Mouse (Mus musculus) R1 (cell line): ENCODE data around the gene Rgl2.
A peak's percentile ranks its signal among the peaks of the same experiment; 100 is the strongest.
"Not testable (repeated sequence)": the region's sequence is repeated elsewhere in the genome, so short reads cannot be mapped to it uniquely, and the experiment has no call there.

ENCODE experiments used
- DNase-seq: peaks from one replicate; pipeline ENCODE4 v3.0.0-alpha.2; 2018; ENCODE audit warnings: low read depth, low spot score

Gene Rgl2

DNA sequence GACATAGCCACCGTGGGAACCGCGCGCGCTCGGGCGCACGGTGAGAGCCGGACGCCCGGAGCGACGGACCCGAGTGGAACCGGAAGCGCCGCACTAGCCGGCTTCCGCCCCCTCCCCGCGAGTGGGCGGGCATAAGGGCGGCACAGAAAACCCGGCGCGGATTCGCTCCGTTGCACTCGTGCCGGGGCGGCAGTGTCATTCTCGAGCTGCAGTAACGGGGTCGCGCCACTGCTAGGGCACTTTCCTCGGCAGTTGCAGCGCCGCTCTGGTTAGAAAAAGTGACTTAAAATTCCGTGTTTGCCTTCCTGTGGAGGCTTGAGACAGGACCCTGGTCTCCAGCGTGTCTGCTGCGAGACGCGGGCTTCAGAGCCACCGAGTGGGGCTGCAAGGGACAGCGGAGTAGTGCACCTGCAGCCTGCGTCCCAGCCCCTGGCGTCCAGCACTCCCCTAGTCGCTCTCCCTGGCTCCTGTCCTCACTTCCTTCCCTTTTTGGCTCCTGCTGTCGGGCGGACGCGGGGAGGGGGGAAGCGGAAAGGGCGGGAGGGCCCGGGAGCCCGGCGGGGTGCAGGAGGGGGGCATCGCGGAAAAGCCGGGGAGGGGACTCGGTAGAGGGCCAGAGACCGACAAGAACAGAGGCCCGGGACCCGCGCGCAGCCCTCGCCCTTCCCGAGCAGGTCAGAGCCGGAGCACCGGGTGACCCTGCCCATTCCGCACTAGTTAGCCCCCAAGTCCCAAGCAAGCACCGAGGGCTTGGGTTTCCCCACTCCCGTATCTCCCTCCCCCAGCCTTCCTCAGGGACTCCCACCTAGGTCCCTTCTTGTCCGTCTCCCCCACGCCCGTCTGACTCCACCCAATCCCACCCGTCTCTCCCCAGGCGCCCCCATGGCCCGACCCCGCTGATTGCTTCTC, at the start of gene Rgl2:
TSS of gene Rgl2 (plus strand) at position 173 of the 909 bp plus-strand sequence.
- DNase-seq: peak; percentile 94

GRCm38 (mm10) chr17:33884320-33884719, 45.0 kb upstream of the Rgl2 start:
- DNase-seq: not testable (repeated sequence)

DNA sequence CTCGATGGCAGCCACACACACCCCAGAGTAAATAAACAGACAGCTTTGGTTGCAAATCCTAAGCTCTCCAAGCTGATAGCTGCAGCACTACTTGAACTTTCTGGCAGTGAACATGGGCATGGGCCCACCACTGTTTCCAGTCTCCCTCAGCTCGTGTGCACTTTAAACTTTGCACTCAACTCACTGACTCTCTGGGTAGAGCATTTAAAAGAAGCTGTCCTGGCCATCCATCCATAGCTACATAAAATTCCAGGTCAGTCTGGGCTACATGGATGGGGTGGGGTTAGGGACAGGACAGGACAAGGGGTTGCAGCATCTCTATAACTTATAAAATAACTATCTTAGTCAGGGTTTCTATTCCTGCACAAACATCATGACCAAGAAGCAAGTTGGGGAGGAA, 41.5 kb upstream of the Rgl2 start:
- DNase-seq: not testable (repeated sequence)

GRCm38 (mm10) chr17:33888230-33888629, 41.1 kb upstream of the Rgl2 start:
- not testable (repeated sequence) for DNase-seq

DNA sequence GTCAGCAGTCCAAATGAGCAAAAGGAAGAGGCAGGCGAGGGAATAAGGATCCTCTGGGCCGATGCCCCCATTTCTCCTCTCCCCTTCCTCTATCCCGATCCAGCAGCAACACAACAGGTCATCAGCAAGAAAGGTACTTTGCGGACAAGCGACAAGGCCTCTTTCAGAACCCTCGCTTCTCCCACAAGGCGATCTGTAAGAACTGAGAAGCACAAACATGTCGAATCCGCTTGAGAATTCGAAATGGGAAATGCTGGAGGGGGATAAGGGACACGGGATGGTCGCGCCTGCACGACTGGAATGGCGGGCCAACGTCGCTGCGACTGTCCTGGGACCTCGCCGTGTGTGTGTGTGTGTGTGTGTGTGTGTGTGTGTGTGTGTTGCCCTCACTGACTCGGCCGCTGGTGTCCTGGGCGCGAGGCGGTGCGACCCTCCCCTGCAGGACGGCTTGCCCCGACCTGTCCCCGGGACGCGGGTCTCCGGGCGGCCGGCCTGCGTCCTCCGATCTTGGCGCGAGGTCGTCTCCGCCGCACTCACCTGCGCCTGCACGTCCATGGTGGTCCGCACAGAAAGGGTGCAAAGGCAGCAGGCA, 39.3 kb upstream of the Rgl2 start:
- DNase-seq: not testable (repeated sequence)

- DNase-seq: peak; percentile 100
Observed at GRCm38 (mm10) chr17:33890533-33891059, 38.7 kb upstream of the Rgl2 start, which contains the start of gene Kifc1. Kifc1 (minus strand) TSS chr17:33890661.

- no peak for DNase-seq
Observed at GRCm38 (mm10) chr17:33891357-33891756, 38.0 kb upstream of the Rgl2 start.

- DNase-seq: not testable (repeated sequence)
Observed at GRCm38 (mm10) chr17:33891892-33892291, 37.5 kb upstream of the Rgl2 start.

DNA sequence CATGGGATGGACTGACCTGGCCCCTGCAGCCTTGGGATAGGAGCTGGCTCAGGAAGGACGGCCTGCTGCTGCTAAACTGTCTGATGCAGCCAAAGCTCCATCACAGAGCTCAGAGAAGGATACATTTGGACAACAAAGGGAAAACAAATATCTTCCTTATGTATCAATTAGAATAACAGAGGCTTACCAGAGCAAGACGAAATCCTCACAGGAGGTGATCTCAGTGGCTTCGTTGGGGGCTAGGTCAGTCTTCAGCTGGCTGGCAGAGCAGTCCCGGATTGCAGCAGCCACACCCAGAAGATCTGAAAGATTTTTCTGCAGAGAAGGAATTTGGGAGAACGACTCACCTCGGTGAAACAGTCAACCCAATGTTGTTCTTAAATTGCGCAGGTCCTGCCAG, 36.9 kb upstream of the Rgl2 start:
- DNase-seq: peak; percentile 96

DNA sequence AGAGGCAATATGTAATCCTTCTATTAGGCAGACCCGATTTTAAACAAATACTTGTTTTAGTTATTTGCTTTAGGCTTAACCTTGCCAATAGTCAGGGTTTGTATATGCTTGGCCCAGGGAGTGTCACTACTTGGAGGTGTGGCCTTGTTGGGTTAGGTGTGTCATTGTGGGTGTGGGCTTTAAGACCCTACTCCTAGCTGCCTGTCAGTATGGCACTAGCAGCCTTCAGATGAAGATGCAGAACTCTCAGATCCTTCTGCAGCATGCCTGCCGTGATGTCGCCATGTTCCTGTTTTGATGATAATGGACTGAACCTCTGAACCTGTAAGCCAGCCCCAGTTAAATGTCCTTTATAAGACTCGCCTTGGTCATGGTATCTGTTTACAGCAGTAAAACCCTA, 36.3 kb upstream of the Rgl2 start:
- peak; percentile 80 for DNase-seq

DNA sequence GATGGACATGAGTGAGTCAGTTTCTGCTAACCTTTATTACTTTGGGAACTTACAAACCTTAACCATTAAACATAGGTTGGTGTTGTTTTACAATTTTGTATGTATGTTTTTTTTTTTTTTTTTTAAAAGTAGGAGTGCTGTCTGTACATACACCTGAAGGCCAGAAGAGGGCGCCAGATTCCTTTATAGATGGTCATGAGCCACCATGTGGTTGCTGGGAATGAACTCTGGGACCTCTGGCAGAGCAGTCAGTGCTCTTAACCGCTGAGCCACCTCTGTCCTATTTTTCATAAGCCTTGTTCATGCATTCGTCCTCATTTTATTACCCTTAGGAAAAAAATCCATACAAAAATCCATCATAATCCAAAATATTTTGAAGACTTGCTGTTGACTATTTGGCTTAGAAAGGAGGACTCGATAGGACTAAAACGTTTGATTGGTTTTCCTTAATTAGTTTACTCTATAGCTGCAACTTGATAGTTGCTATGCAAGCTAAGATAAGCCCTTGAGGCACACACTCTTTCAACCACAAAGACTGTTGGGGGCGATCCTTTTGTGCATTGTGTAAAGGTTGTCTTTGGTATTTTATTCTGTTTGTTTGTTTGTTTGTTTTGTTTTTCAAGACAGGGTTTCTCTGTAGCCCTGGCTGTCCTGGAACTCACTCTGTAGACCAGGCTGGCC, 32.1 kb upstream of the Rgl2 start:
- peak; percentile 92 for DNase-seq

- DNase-seq: not testable (repeated sequence)
Observed at GRCm38 (mm10) chr17:33898193-33898592, 31.1 kb upstream of the Rgl2 start.

DNA sequence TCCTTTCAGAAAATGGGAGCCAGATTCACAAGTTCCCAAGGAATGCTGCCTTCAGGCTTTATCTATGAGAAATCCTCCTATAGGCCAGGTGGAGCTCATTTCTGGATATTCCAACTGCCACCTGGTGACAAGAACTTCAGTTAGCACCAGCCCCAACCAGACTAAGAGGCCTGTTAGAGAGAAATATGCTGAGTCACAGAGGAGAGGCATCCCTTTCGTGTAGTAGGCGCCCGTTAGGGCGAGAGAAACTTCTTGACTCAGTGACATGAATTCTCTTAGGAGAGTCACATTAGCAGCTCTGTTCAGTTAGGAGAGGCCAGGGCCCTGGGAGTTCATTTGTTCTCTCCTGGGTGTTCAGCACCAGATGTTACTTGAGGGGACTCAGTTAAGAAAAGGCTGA, 29.7 kb upstream of the Rgl2 start:
- DNase-seq: peak; percentile 75

GRCm38 (mm10) chr17:33900281-33900988, 28.9 kb upstream of the Rgl2 start:
- peak; percentile 60 for DNase-seq

DNA sequence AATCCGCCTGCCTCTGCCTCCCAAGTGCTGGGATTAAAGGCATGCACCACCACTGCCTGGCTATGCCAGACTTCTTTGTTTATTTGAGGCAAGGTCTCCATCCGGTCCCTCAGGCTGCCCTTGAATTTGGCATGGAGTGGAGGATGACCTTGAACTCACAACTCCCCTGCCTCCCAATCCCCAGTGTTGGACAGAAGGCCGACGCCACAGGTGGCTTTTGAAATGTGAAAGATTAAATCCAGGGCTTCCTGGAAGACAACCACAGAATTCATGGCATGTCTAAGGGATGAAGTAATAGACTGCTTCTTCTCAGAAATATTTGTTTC, 28.4 kb upstream of the Rgl2 start:
- DNase-seq: peak; percentile 98

GRCm38 (mm10) chr17:33901653-33902052, 27.7 kb upstream of the Rgl2 start:
- DNase-seq: peak; percentile 88

GRCm38 (mm10) chr17:33902079-33902478, 27.3 kb upstream of the Rgl2 start:
- DNase-seq: peak; percentile 58

- no peak for DNase-seq
Observed at GRCm38 (mm10) chr17:33902491-33902890, 26.9 kb upstream of the Rgl2 start.

DNA sequence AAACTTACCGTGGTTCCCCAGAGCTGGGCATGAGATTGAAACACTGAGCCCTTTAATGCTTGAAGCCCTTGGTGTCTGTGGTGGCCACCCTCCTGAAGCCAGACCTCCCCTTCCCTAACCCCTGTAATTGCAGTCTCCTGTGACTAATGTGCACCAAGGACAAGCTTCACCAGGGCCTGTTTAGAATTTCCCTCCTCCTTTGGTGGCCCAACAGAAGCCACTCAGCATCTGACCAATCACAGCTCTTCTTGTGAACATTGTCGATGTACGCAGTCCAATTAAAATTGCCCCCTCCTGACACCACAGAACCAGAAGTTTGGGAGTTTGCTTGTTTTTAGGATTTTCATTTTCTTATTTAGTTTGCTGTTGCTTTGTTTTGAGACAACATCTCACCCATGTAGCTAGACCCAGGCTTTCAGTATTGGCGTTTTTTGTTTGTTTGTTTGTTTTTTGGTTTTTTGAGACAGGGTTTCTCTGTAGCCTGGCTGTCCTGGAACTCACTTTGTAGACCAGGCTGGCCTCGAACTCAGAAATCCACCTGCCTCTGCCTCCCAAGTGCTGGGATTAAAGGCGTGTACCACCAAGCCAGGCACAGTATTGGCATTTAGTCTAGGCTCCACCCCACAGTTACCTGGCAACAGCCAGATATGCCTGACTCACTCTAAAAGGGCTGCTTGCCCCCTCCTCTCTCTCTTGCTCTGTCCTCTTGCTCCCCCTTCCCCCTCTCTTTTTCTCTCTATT, 25.3 kb upstream of the Rgl2 start:
- DNase-seq: peak; percentile 81

GRCm38 (mm10) chr17:33904835-33905234, 24.5 kb upstream of the Rgl2 start, which contains the start of gene Platr17:
Platr17 (plus strand) TSS chr17:33905135.
- peak; percentile 60 for DNase-seq
